Mouse (Mus musculus): ENCODE measurements around the gene Tiam2.

Gene Tiam2

DNA sequence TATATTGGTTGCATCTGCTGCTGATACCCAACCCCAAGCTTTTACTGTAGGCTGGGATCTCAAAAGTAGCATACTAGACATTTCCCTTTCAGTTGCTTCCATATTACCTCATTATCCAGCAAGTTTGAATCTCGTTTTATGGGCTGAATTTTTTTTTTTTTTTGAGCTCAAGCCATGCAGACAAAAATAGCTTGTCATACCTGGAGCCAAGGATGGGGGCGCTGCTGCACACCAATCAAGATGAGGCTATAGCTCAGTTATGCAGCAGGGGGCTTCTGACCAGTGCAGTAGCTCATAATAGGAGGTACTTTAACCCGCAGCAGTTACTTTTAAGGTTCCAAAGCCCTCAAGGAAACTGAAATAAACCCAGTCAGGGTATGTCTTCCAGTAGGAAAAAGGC is 171.7 kb downstream of the Tiam2 start:
- DNase-seq (ENCODE audit: low read depth) = peak; percentile 42

DNA sequence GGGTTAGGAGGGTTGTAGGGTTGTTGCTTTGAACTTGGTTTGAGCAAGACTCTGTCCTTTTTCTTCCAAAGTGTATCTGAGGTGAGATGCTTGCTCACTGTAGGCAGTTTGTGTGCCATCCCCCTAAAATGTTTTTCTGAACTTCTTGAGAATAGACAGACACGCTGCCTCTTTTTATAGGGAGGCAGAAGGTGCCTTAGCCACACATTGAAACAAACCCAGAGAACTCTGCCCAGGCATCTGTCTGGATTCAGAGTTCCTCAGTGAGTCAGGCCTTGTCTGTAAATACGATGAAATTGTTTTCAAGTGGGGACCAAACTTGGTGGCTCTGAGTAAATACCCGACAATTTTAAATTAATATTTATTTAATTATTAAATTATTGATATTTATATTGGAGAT is 172.2 kb downstream of the Tiam2 start:
- no peak for DNase-seq (ENCODE audit: low read depth)

- no peak for DNase-seq (ENCODE audit: low read depth)
These were observed 173.1 kb downstream of the Tiam2 start for GRCm38 (mm10) chr17:3499468-3499867.

- no peak for DNase-seq (ENCODE audit: low read depth)
These were observed 173.7 kb downstream of the Tiam2 start for GRCm38 (mm10) chr17:3500076-3500475.

- no peak for DNase-seq (ENCODE audit: low read depth)
These were observed 174.6 kb downstream of the Tiam2 start for GRCm38 (mm10) chr17:3500936-3501335.

- DNase-seq (ENCODE audit: low read depth) = no peak
These were observed 179.3 kb downstream of the Tiam2 start for GRCm38 (mm10) chr17:3505711-3506110.

DNA sequence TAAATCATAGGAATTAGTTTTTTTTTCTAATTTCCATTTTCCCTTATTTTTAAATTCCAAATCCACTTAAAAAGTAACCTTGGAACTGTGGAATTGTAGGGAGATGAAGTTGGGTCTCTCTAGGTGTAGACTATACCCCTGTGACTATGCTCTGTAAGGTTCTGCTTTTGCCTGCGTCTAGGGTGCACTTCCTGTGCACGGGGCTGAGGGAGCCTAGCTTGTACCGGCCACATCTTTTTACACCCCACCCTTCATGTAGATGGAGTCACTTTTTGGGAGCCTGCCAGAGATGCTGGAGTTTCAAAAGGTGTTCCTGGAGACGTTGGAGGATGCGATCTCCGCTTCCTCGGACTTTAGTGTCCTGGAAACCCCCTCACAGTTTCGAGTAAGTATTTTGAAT is 180.1 kb downstream of the Tiam2 start:
- no peak for DNase-seq (ENCODE audit: low read depth)

DNA sequence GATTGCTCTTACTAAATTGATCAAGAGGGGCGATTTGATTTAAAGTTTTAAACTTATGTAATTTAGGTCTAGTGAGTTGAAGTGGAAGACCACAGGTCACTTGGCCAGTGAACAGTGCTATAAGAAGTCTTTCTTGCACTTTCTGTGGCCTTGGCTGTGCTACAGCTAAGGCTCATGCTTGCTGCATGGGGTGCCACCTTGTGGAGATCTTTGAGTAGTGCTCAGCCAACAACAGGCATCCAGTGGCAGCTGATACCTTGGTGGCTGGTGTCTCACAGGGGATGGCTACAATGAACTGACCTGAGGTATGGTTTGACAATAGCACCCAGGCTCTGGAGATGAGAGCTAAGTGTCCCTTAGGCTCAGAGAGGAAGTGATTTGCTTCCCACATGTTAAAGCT is 183.5 kb downstream of the Tiam2 start:
- no peak for DNase-seq (ENCODE audit: low read depth)

DNA sequence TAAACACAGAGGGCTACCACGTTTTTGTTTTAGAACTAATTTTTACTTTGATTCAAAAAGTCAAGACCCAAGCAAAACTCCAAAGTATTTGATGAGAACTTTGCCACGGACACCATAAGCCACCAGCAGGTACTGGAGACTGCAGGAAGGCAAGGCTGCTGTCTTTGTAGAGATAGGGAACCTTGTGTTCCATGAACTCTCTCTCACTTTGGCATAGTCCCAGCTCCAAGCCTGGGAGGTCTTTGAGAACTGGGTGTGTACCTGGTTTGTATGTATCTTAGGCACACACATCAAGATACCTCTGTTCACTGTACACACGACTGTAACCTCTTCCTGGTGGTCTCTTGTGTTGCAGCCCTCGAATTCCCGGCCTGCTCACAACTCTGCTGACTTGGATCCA is 187.9 kb downstream of the Tiam2 start:
- no peak for DNase-seq (ENCODE audit: low read depth)

GRCm38 (mm10) chr17:3515851-3516250 is 189.5 kb downstream of the Tiam2 start:
- DNase-seq (ENCODE audit: low read depth) = no peak

- DNase-seq (ENCODE audit: low read depth) = no peak
These were observed 190.0 kb downstream of the Tiam2 start for GRCm38 (mm10) chr17:3516406-3516805.

- no peak for DNase-seq (ENCODE audit: low read depth)
These were observed 194.0 kb downstream of the Tiam2 start for GRCm38 (mm10) chr17:3520344-3520743.

DNA sequence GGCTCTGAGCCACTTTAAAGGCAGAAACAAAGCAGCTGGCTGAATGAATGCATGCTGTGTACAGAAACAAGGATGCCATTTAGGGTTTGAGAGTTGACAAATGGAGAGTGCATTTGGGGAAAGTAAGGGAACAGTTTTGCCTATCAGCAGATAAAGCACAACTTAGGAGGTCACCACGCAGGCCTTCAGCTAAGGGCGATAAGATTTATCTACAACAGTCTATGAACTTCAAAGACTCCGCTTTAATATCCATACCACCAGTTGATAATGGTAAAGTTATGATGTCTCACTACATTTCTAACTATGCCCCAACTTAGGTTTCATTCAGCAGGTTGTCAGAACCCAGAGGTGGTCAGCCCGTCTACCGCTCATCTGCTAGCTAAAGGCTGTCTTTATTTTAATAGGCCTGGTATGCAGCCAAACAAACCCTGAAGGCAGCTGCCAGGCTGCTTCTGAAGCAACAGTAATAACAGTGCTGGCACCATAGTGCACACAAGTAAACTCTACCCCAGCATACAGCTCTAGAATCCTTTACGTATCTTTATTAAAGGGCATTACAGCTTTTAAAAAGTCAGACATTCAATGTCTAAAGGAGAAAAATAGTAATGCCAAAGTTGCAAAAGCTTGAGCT is 201.6 kb downstream of the Tiam2 start:
- DNase-seq (ENCODE audit: low read depth) = no peak

GRCm38 (mm10) chr17:3529523-3529922 is 203.2 kb downstream of the Tiam2 start:
- DNase-seq (ENCODE audit: low read depth) = no peak

GRCm38 (mm10) chr17:3530549-3530948 is 204.2 kb downstream of the Tiam2 start:
- DNase-seq (ENCODE audit: low read depth) = no peak

GRCm38 (mm10) chr17:3531641-3532040 is 205.3 kb downstream of the Tiam2 start:
- no peak for DNase-seq (ENCODE audit: low read depth)

- DNase-seq (ENCODE audit: low read depth) = no peak
These were observed 205.9 kb downstream of the Tiam2 start, which contains the start of gene Cldn20 for GRCm38 (mm10) chr17:3532254-3532653. Cldn20 (plus strand) TSS chr17:3532554.

DNA sequence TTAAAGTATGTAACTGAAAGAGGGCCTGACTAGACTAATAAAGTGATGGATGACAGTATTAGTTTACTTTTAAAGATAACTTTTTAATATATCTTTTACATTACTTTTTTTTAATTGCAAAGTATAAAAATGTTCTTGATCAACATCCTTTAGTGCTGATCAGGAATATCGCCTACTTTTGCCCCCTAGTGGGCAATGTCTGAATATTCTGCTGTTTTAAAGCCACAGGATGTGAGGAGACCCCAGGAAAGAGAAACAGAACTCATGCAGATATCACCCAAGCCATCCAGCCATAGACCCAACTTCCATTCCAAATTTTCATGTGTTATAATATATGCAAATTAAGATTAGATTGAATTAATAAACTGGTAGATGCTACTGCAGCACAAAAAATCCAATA is 207.1 kb downstream of the Tiam2 start:
- DNase-seq (ENCODE audit: low read depth) = no peak

DNA sequence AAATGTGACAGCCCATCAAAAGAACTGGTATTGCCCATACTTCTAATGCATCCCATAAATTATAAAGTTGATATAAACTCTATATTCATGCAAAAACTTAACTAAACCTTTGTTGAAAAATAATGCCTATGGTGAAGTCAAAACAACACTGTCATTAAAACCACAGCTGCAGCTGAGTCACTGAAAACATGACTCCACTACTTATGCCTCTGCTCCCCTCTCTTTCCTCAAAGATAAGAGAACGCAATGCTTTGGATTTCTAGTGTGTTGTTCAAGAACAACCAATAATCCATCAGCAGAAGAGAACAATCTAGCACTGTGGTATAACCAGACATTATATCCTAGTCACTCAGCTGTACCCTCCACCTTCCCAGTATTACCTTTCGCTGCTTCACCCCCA is 213.9 kb downstream of the Tiam2 start:
- DNase-seq (ENCODE audit: low read depth) = no peak

- DNase-seq (ENCODE audit: low read depth) = no peak
These were observed 214.7 kb downstream of the Tiam2 start for GRCm38 (mm10) chr17:3541033-3541432.

DNA sequence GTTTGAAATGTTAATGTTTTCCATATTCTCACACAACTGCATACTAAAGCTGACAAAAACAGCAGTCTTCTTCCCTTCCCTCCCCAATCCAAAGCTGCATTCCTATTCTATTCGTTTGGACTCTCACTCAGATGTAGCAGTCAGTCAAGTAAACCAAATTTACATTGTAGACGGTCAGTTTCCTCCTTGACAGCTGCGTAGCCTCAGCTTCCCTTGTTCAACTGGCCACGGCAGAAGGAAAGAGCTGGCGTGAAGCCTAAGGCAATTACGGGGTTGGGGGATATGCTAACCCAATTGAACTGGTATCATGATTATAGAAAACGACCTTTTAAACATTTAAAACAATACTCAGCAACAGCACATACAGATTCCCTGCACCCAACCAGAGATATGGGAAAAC is 221.4 kb downstream of the Tiam2 start:
- DNase-seq (ENCODE audit: low read depth) = no peak

- peak; percentile 35 for DNase-seq (ENCODE audit: low read depth)
These were observed 229.9 kb downstream of the Tiam2 start for GRCm38 (mm10) chr17:3556251-3556650.

DNA sequence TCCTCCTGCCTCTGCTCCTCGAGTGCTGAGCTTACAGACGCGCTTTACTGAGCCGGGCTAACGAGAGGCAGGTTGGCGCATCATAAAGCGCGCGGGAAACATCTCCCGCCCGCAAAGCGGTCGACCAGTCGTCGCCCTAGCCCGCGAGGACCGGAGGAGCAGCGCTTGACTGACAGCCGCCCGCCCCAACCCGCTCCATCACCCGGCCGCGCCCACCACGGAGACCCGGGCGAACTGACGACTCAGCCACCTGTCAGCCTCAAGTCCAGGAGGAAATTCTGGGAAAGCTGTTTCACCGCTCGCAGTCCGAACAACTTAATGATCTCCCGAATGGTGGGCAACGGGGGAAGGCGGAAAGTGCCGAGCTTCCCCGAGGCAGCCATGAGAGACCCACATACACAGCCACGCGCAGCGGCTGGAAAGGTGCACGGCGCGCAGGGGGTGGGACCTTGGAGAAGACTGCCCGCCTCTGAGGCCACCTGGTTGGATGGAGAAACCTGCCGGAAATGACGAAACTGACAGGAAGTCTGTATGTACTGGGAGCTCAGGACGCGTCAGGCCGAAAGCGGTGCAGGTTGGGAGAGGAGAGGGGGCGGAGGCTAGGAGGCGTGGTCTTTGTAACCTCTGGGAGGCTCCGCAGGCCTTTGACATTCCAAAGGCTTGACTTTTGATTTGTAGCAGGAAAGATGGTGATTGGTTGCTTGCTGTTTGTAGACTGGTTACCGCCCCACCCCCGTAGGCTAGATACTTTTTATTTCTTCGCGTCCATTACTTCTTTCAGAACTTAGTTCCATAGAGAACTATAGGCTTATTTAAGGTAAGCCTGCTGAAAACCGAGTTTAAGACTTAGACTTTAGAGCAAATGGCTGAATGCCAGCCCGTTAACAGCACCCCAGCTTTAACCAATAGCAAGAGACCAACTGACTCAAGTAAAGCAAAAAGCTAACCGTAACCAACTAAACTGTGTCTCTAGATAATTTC is 231.2 kb downstream of the Tiam2 start, which contains the start of gene Tfb1m:
TSS of gene Tfb1m (minus strand) at position 451 of the 981 bp plus-strand sequence.
- peak; percentile 98 for DNase-seq (ENCODE audit: low read depth)
